Mouse (Mus musculus): Measurements from ENCODE around the gene Zfr2.
"Not testable (repeated sequence)": the region's sequence is repeated elsewhere in the genome, so short reads cannot be mapped to it uniquely, and the experiment has no call there.

The Zfr2 gene

GRCm38 (mm10) chr10:81202978-81203720 lies 29.8 kb upstream of the Zfr2 start:
- ATAC-seq (ENCODE audit: low TSS enrichment): no peak

- ATAC-seq (ENCODE audit: low TSS enrichment): peak; percentile 35
Measured at GRCm38 (mm10) chr10:81204137-81204536, 28.8 kb upstream of the Zfr2 start.

DNA sequence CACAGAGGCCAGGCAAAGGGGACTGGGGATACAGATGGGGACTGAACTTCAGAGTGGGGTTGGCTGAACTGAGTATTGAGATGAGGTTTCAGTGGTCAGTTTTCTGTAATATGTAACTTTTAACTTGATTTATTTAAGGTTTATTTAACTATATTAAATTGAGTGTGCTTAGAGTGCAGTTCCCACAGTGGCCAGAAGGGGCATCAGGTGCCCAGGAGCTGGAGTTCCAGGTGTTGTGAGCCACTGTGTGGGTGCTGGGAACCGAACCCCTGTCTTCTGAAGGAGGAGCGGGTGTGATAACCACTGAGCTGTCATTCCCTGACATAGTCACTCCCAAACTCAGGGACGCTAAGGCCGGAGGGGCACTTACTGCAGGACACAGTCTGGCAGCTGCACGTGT lies 22.8 kb upstream of the Zfr2 start:
- ATAC-seq (ENCODE audit: low TSS enrichment): no peak

- no peak for ATAC-seq (ENCODE audit: low TSS enrichment)
Measured at GRCm38 (mm10) chr10:81216260-81216659, 16.7 kb upstream of the Zfr2 start.

GRCm38 (mm10) chr10:81216810-81217209 lies 16.1 kb upstream of the Zfr2 start:
- no peak for ATAC-seq (ENCODE audit: low TSS enrichment)

DNA sequence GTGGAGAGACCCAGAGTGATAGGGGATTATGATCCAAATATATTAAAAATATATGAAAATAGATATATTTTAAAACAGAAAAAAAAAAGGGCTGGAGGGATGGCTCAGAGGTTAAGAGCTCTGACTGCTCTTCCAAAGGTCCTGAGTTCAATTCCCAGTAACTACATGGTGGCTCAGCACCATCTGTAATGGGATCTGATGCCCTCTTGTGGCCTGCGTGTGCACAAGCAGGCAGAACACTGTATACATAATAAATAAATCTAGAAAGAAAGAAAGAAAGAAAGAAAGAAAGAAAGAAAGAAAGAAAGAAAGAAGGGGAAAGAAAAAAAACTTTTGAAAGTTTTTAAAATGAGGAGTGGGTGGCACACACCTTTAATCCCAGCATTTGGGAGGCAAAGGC lies 15.7 kb upstream of the Zfr2 start:
- not testable (repeated sequence) for ATAC-seq (ENCODE audit: low TSS enrichment)

GRCm38 (mm10) chr10:81217964-81218363 lies 15.0 kb upstream of the Zfr2 start:
- ATAC-seq (ENCODE audit: low TSS enrichment): peak; percentile 52; the same call in 1 of the 2 replicates

DNA sequence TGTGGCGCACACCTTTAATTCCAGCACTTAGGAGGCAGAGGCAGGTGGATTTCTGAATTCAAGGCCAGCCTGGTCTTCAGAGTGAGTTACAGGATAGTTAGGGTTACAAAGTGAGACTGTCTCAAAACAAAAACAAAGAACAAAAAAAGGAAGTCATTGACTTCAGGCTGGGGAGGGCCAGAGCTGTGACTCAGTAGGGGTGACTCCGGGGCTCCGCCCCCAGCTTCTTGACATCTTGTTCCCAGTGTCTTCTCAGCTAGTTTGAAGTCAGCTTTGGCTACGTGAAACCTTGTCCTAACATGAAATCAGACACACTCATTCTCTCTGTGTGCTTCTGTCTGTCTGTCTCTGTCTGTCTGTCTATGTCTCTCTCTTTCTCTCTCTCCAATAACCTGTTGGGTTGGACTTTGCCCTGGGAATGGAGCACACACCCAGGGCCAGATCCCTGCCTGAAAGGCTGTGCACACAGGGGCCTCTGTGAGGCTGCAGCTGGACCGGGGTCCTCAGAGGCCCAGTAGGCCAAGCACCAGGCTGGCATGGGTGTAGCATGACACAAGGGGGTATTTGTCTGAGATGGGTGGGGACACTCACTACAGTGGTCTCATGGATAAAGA lies 11.4 kb upstream of the Zfr2 start:
- no peak for ATAC-seq (ENCODE audit: low TSS enrichment)

GRCm38 (mm10) chr10:81223731-81224130 lies 9.2 kb upstream of the Zfr2 start:
- ATAC-seq (ENCODE audit: low TSS enrichment): not testable (repeated sequence)

DNA sequence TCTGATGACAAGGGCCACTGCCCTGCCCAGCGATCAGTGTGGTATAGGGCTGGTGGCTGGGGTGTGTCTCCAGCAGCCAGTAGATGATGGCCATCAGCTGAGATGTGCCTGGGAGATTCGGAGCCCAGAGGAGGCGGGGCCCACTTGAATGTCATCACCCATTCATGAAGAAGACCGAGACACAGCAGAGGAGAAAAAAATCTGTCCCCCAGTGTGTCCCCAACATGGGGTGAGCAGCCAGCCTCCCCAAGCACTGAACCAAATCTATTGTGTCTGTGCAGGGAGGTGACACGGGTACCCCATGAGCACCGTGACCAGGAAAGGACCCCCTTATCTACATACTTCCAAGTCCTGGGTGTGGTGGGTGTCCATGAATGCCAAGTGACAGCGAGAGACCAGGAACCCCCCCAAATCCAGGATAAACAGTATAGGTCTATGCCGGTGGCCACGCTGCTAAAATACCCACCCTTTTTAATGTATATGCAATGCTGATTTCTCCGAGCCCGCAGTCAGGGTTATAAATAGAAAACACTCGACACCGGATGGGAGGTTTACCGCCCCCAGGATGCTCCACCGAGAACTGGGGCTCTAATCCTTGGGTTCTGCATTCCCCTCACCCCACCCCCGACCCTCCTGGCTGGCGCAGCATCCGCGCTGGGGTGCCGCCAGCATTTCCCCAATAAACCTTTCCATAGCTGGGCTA lies 3.1 kb upstream of the Zfr2 start:
- peak; percentile 42 for ATAC-seq (ENCODE audit: low TSS enrichment)

DNA sequence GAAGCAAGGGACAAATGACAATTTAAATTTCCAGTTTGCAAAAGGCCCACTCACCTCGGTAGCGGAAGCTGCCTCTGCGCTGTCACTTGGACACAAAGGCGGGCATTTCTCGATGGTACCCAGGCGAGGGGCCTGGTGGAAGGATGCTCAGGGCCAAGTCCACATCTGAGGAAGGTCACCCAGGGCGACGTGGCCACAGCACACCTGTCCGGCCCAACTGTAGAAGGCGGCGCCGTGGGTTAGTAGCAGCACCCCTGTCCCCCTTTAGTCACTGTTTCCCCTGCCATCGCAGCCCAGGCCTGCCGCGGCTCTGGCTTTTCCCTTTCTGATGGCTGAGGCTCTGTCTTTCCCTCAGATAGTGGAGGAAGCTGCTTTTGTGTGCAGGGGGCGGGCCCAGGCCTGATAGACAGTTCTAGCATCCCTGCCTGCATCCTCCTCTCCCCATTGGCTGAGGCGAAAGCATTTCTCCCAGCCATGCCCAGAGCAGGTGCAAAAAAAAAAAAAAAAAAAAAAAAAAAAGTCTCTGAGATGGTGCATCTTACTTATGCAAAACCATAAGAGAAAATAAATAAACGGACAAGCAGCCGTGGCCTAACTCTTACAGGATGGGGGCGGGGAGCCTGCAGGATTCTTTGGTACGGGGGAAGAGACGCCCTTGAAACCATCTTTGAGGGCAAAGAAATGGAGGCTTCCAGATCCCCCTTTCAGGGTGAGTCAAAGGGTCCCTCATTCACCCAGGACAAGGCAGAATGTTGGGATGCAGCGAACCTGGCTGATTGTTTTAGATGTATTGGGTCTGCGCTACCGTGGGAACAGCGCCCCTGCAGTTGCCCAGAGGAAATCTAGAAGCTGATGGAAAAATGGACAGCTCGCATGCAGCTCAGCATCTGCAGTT lies 2.3 kb upstream of the Zfr2 start, which contains the start of gene Atcay:
Atcay (minus strand) TSS at position 396 of the 895 bp plus-strand sequence.
- peak; percentile 78 for ATAC-seq (ENCODE audit: low TSS enrichment)

DNA sequence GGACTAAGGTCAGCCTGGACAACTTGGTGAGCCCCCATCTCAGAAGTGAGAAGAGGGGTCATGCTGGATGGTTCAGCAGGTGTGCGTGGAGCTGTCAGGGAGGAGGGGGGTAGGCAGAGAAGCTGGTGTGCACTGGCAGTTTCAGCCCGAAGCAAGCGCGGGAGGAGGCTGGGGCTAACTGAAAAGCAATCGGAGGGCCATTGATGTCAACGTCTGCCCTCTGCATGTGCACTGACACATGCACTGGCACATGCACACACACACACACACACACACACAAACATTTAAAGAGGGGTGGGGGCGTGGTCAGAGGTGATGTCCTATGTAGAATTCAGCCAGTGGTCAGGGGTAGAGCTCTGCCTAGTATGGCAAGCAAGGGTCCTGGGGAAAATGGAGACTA lies 1.5 kb upstream of the Zfr2 start:
- ATAC-seq (ENCODE audit: low TSS enrichment): no peak

- no peak for ATAC-seq (ENCODE audit: low TSS enrichment)
Measured at GRCm38 (mm10) chr10:81233226-81233585, 251 bp downstream of the Zfr2 start.

GRCm38 (mm10) chr10:81234206-81234605 lies 1.3 kb downstream of the Zfr2 start:
- no peak for ATAC-seq (ENCODE audit: low TSS enrichment)

GRCm38 (mm10) chr10:81236471-81237268 lies 3.7 kb downstream of the Zfr2 start:
- no peak for ATAC-seq (ENCODE audit: low TSS enrichment)

DNA sequence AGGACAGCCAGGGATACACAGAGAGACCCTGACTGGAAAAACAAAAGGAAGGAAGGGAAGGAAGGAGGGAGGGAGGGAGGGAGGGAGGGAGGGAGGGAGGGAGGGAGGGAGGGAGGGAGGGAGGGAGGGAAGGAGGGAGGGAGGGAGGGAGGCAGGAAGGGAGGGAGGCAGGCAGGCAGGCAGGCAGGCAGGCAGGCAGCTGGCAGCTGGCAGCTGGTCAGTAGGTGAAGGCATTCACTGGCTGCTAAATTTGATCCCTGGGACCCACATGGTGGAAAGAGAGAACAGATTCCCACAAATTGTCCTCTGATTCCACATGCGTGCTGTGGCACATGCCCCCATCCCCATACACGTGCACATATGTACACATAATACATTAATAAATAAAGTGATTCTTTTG lies 5.7 kb downstream of the Zfr2 start:
- ATAC-seq (ENCODE audit: low TSS enrichment): no peak

DNA sequence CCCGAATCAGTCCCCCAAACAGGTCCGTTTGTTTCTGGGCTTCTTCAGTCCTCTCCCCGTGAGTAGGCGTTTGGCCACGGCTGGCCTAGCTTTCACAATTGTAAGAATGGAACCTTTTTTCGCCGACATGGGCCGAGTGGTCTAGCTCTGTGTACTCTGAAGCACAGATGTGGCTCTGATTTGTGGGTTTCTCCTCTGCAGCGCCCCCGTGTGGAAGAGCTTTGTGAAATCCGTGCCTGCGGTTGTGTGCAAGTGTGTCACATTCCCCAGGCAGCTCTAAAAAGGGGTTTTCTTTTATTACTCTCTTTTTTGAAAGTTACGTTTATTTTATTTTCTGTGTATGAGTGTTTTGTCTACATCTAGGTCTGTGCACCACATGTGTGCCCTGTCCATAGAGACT lies 7.9 kb downstream of the Zfr2 start:
- ATAC-seq (ENCODE audit: low TSS enrichment): no peak

- ATAC-seq (ENCODE audit: low TSS enrichment): no peak
Measured at GRCm38 (mm10) chr10:81242021-81242420, 9.1 kb downstream of the Zfr2 start.

DNA sequence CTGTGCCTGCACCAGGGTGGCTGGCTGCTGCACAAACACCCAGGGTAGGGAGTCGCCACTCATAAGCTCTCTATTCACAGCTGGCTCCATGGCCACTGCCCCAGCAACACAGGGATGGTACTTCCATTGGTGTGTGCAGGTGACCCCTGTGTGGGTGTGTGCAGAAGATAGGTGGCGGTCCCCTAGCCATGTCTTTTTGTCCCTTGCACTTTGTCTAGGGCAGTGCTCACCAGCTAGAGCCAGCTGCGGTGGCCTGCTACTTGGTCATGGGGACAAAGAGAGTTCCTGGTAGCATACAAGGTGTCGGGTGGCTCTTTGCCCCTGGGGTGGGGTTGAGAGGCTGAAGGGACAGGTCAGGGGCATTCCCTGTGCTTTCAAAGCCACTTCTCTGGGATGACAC lies 11.2 kb downstream of the Zfr2 start:
- no peak for ATAC-seq (ENCODE audit: low TSS enrichment)

DNA sequence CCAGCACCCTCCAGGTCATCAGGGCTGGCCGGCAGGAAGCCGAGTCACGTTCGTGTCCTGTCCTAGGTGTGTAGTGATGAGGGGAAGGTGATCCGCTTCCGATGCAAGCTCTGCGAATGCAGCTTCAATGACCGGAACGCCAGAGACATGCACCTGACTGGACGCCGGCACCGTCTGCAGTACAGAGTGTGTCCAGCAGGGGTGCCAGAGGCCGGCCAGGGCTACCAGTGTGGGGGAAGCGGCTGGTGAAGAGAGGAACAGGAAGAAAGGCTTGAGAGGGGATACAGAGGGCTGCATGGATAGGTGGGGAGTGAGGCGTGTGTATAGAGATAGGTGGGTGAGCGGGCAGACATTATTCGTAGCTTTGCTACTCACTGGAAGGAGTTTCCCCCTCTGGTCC lies 11.6 kb downstream of the Zfr2 start:
- peak; percentile 42; the same call in 1 of the 2 replicates for ATAC-seq (ENCODE audit: low TSS enrichment)

- ATAC-seq (ENCODE audit: low TSS enrichment): peak; percentile 31; the same call in 1 of the 2 replicates
Measured at GRCm38 (mm10) chr10:81245166-81245565, 12.2 kb downstream of the Zfr2 start.

Data from frontal cortex, adult (tissue).